Mouse (Mus musculus) neural tube, embryonic 14.5 days (tissue): Measurements from ENCODE around the gene Pkdcc. TPM values are rescaled to one million over a fixed set of nuclear protein-coding genes. Genes with fewer than 3 reads are reported as not detected.

ENCODE experiments used
- ATAC-seq: fragments of 200-750 bp; cut with Nextera tagmentation; 2 replicates; pipeline ENCODE4 v1.8.0; 2017; ENCODE audit warnings: low read depth, mild to moderate bottlenecking, moderate TSS enrichment, moderate library complexity
- H3K27ac ChIP-seq: fragments of 300-500 bp; sonication (generic); 2 replicates; pipeline ENCODE4 v1.5.1; 2014; ENCODE audit warnings: low read depth, mild to moderate bottlenecking, control low read depth, low read length, moderate library complexity, mixed read lengths
- H3K27me3 ChIP-seq: fragments of 300-500 bp; sonication (generic); 2 replicates; pipeline ENCODE4 v1.6.1; 2014; ENCODE audit warnings: low read length; ENCODE audit not compliant: control insufficient read depth, insufficient read depth
- H3K36me3 ChIP-seq: fragments of 300-500 bp; sonication (generic); 2 replicates; pipeline ENCODE4 v1.6.1; 2014; ENCODE audit warnings: low read length, mixed read lengths; ENCODE audit not compliant: control insufficient read depth, insufficient read depth
- H3K4me1 ChIP-seq: fragments of 300-500 bp; sonication (generic); 2 replicates; pipeline ENCODE4 v1.6.1; 2014; ENCODE audit warnings: low read length; ENCODE audit not compliant: control insufficient read depth, insufficient read depth
- H3K4me2 ChIP-seq: fragments of 300-500 bp; sonication (generic); 2 replicates; pipeline ENCODE4 v1.6.1; 2014; ENCODE audit warnings: mild to moderate bottlenecking, low read depth, low read length, control low read depth
- H3K4me3 ChIP-seq: fragments of 300-500 bp; sonication (generic); 2 replicates; pipeline ENCODE4 v1.5.1; 2014; ENCODE audit warnings: low read depth, low read length, control low read depth, mixed read lengths
- H3K9ac ChIP-seq: fragments of 300-500 bp; sonication (generic); replicated peaks from 2 replicates; pipeline ENCODE4 v1.6.1; 2014; ENCODE audit warnings: low read depth, mild to moderate bottlenecking, control low read depth, low read length, mixed read lengths
- H3K9me3 ChIP-seq: fragments of 300-500 bp; sonication (generic); 2 replicates; pipeline ENCODE4 v1.6.1; 2016; ENCODE audit warnings: low read length; ENCODE audit not compliant: control insufficient read depth
- WGBS: fragments of 180-500 bp; shearing (Covaris S2); extraction: QIAGEN DNeasy Blood & Tissue Kit; methylation state at CpG from one replicate; pipeline ENCODE4 v1.1.7; 2014; 5-methylcytosine and 5-hydroxymethylcytosine counted together
- polyA plus RNA-seq: library from polyadenylated mRNA; unstranded; fragments of >200 nt; fragmentation: Nextera tagmentation; extraction: Ambion mirVana; gene quantifications from 2 replicates; pipeline ENCODE4 v1.2.1, GENCODE M21; 2014

Gene Pkdcc
- polyA plus RNA-seq, 1 experiment from 2014 or later = 3.9 TPM

GRCm38 (mm10) chr17:83182780-83183179 lies 32.3 kb upstream of the Pkdcc start:
- 58% methylated on average over 6 of the region's 6 CpGs for WGBS
- Histone ChIP-seq H3K4me3 (no peak overlapping the region), H3K9ac (no peak overlapping the region)

GRCm38 (mm10) chr17:83187751-83188565 lies 27.1 kb upstream of the Pkdcc start:
- Histone ChIP-seq H3K4me2 (no peak overlapping the region), H3K9me3 (no peaks in the 10 kb centered on the region), H3K4me3 (no peak overlapping the region), H3K36me3 (no peaks in the 10 kb centered on the region), H3K4me1 (no peaks in the 10 kb centered on the region), H3K27ac (no peak overlapping the region), H3K27me3 (no peaks in the 10 kb centered on the region), H3K9ac (no peak overlapping the region)
- ATAC-seq = peak; percentile 51; the same call in 1 of the 2 replicates
- 41% methylated on average over 11 of the region's 11 CpGs for WGBS

More at GRCm38 (mm10) chr17:83182780-83183179, 32.3 kb upstream of the Pkdcc start:
- H3K9me3 ChIP-seq = no peaks in the 10 kb centered on the region
- no peaks in the 10 kb centered on the region for H3K4me1 ChIP-seq
- H3K36me3 ChIP-seq = no peaks in the 10 kb centered on the region
- H3K27ac ChIP-seq = no peak overlapping the region
- no peak overlapping the region for H3K4me2 ChIP-seq
- no peaks in the 10 kb centered on the region for H3K27me3 ChIP-seq
- peak; percentile 52; the same call in 1 of the 2 replicates for ATAC-seq

GRCm38 (mm10) chr17:83190810-83191209 lies 24.3 kb upstream of the Pkdcc start:
- no peaks in the 10 kb centered on the region for H3K9me3 ChIP-seq
- H3K4me2 ChIP-seq = no peak overlapping the region
- 60% methylated on average over 9 of the region's 9 CpGs for WGBS
- no peak for ATAC-seq
- H3K9ac ChIP-seq = no peak overlapping the region
- H3K4me3 ChIP-seq = no peak overlapping the region
- no peak overlapping the region for H3K27ac ChIP-seq
- no peaks in the 10 kb centered on the region for H3K4me1 ChIP-seq
- H3K27me3 ChIP-seq = no peaks in the 10 kb centered on the region
- no peaks in the 10 kb centered on the region for H3K36me3 ChIP-seq

GRCm38 (mm10) chr17:83194491-83194890 lies 20.6 kb upstream of the Pkdcc start:
- Histone ChIP-seq H3K4me2 (no peak overlapping the region), H3K9ac (no peak overlapping the region), H3K36me3 (no peaks in the 10 kb centered on the region), H3K4me3 (no peak overlapping the region), H3K27ac (no peak overlapping the region), H3K27me3 (no peaks in the 10 kb centered on the region), H3K9me3 (no peaks in the 10 kb centered on the region), H3K4me1 (no peaks in the 10 kb centered on the region)
- 83% methylated on average over 4 of the region's 4 CpGs for WGBS
- ATAC-seq = no peak

- H3K9ac ChIP-seq = no peak overlapping the region
- no peaks in the 10 kb centered on the region for H3K27me3 ChIP-seq
Observed at GRCm38 (mm10) chr17:83197361-83197923, 17.6 kb upstream of the Pkdcc start.

GRCm38 (mm10) chr17:83200469-83200868 lies 14.6 kb upstream of the Pkdcc start:
- Histone ChIP-seq H3K9ac (no peak overlapping the region), H3K4me1 (peaks cover 8% of the 10 kb centered on the region; the same call in 1 of the 2 replicates), H3K4me3 (no peak overlapping the region), H3K27ac (no peak overlapping the region), H3K27me3 (no peaks in the 10 kb centered on the region), H3K36me3 (no peaks in the 10 kb centered on the region), H3K4me2 (no peak overlapping the region), H3K9me3 (no peaks in the 10 kb centered on the region)
- WGBS = 62% methylated on average over 5 of the region's 5 CpGs
- no peak for ATAC-seq

More at GRCm38 (mm10) chr17:83197361-83197923, 17.6 kb upstream of the Pkdcc start:
- Histone ChIP-seq H3K4me3 (no peak overlapping the region), H3K4me2 (no peak overlapping the region), H3K9me3 (no peaks in the 10 kb centered on the region), H3K27ac (no peak overlapping the region), H3K4me1 (0 out of 2 replicates have a peak, but pooled peaks cover 2% of the 10 kb centered on the region), H3K36me3 (no peaks in the 10 kb centered on the region)
- WGBS = 50% methylated on average over 4 of the region's 4 CpGs
- ATAC-seq = no peak

- Histone ChIP-seq H3K4me2 (no peak overlapping the region), H3K4me1 (peaks cover 8% of the 10 kb centered on the region; the same call in 1 of the 2 replicates)
Observed at GRCm38 (mm10) chr17:83201257-83201656, 13.8 kb upstream of the Pkdcc start.

GRCm38 (mm10) chr17:83203692-83204383 lies 11.3 kb upstream of the Pkdcc start:
- Histone ChIP-seq H3K36me3 (no peaks in the 10 kb centered on the region), H3K4me3 (no peak overlapping the region), H3K4me1 (peaks cover 8% of the 10 kb centered on the region; the same call in 1 of the 2 replicates), H3K27me3 (no peaks in the 10 kb centered on the region), H3K4me2 (no peak overlapping the region), H3K9ac (no peak overlapping the region), H3K27ac (no peak overlapping the region), H3K9me3 (no peaks in the 10 kb centered on the region)
- ATAC-seq = 0 out of 2 replicates have a peak, but pooled peaks have one; percentile 22
- WGBS = 26% methylated on average over 8 of the region's 8 CpGs

More at GRCm38 (mm10) chr17:83201257-83201656, 13.8 kb upstream of the Pkdcc start:
- Histone ChIP-seq H3K9ac (no peak overlapping the region), H3K27ac (no peak overlapping the region), H3K9me3 (no peaks in the 10 kb centered on the region), H3K4me3 (no peak overlapping the region), H3K36me3 (no peaks in the 10 kb centered on the region), H3K27me3 (no peaks in the 10 kb centered on the region)
- WGBS = 26% methylated on average over 6 of the region's 6 CpGs
- ATAC-seq = no peak
